In genomic region chr10:116470306-116470925, GRCm38 (mm10) we compare ENCODE assay signal across 22 mouse cellular contexts. TPM values are rescaled to one million over a fixed set of nuclear protein-coding genes. Genes with fewer than 3 reads are reported as not detected.
DNase-seq lines count a peak whose midpoint lies in the region; ATAC-seq and TF ChIP-seq lines count a peak whose summit lies in the region.
"Had no signal": no experiment of that assay in that cellular context is flagged by ENCODE, and none has a peak within 500 bp of the region (broad histone marks: within the 10 kb centered on the region; RNA-seq: fewer than 3 reads in every experiment).

No protein-coding gene starts in this region.

- H3K36me3 ChIP-seq in hindbrain, embryonic 14.5 days (replicated peaks; ENCODE audit: control insufficient read depth, insufficient read depth), result no peaks in the 10 kb centered on the region
- no peaks in the 10 kb centered on the region for H3K36me3 ChIP-seq in hindbrain, embryonic 12.5 days
- H3K36me3 ChIP-seq in limb, embryonic 13.5 days, result no peaks in the 10 kb centered on the region
- H3K36me3 ChIP-seq: embryonic facial prominence, embryonic 15.5 days; lung, embryonic 15.5 days; midbrain, embryonic 10.5 days had no signal

- no peaks in the 10 kb centered on the region for H3K9me3 ChIP-seq in hindbrain, embryonic 14.5 days (ENCODE audit: control insufficient read depth, low read length)
- H3K9me3 ChIP-seq in hindbrain, embryonic 12.5 days (replicated peaks), result no peaks in the 10 kb centered on the region
- no peaks in the 10 kb centered on the region for H3K9me3 ChIP-seq in limb, embryonic 13.5 days
- H3K9me3 ChIP-seq: embryonic facial prominence, embryonic 15.5 days; lung, embryonic 15.5 days; midbrain, embryonic 10.5 days had no signal

- TF ChIP-seq POLR2A in cerebellum, adult 2 months (IDR thresholded peaks at IDR 0.05; ENCODE audit: borderline replicate concordance, insufficient read depth, low read length), result no peak

- 0 out of 2 replicates have a peak overlapping the region, but pooled peaks have one; percentile 7 for H3K4me3 ChIP-seq in hindbrain, embryonic 14.5 days (replicated peaks; ENCODE audit: low read length)
- no peak overlapping the region for H3K4me3 ChIP-seq in hindbrain, embryonic 12.5 days
- H3K4me3 ChIP-seq in cerebellum, adult 2 months (replicated peaks; ENCODE audit: insufficient read depth, low read depth, low read length), result peak overlapping the region; percentile 55
- no peak overlapping the region for H3K4me3 ChIP-seq in limb, embryonic 13.5 days
- H3K4me3 ChIP-seq: embryonic facial prominence, embryonic 15.5 days; lung, embryonic 15.5 days; midbrain, embryonic 10.5 days had no signal

- peaks cover 23% of the 10 kb centered on the region for H3K4me1 ChIP-seq in hindbrain, embryonic 14.5 days (replicated peaks; ENCODE audit: control insufficient read depth, insufficient read depth, low read length)
- H3K4me1 ChIP-seq in hindbrain, embryonic 12.5 days, result peaks cover 17% of the 10 kb centered on the region
- H3K4me1 ChIP-seq in cerebellum, adult 2 months (ENCODE audit: control insufficient read depth, insufficient read depth, low read length), result peaks cover 5% of the 10 kb centered on the region
- peaks cover 28% of the 10 kb centered on the region for H3K4me1 ChIP-seq in limb, embryonic 13.5 days

- H3K9ac ChIP-seq in hindbrain, embryonic 14.5 days, result no peak overlapping the region
- H3K9ac ChIP-seq in hindbrain, embryonic 12.5 days, result no peak overlapping the region
- no peak overlapping the region for H3K9ac ChIP-seq in limb, embryonic 13.5 days
- H3K9ac ChIP-seq: embryonic facial prominence, embryonic 15.5 days; liver, embryonic 14.5 days; lung, embryonic 15.5 days had no signal

- H3K4me2 ChIP-seq in hindbrain, embryonic 14.5 days (replicated peaks), result peak overlapping the region; percentile 92
- no peak overlapping the region for H3K4me2 ChIP-seq in hindbrain, embryonic 12.5 days (replicated peaks)
- H3K4me2 ChIP-seq in limb, embryonic 13.5 days (replicated peaks), result 0 out of 2 replicates have a peak overlapping the region, but pooled peaks have one; percentile 20
- H3K4me2 ChIP-seq: embryonic facial prominence, embryonic 15.5 days; lung, embryonic 15.5 days had no signal

- peak; percentile 37; the same call in 1 of the 2 replicates for TF ChIP-seq CTCF in cerebellum, adult 2 months (IDR thresholded peaks at IDR 0.05; ENCODE audit: borderline replicate concordance, insufficient read depth, low read depth, low read length)

- no peaks in the 10 kb centered on the region for H3K27me3 ChIP-seq in hindbrain, embryonic 14.5 days (ENCODE audit: control insufficient read depth, insufficient read depth, low read length)
- H3K27me3 ChIP-seq in hindbrain, embryonic 12.5 days, result no peaks in the 10 kb centered on the region
- no peaks in the 10 kb centered on the region for H3K27me3 ChIP-seq in cerebellum, adult 2 months (ENCODE audit: control insufficient read depth, insufficient read depth, low read length)
- H3K27me3 ChIP-seq in limb, embryonic 13.5 days, result no peaks in the 10 kb centered on the region
- H3K27me3 ChIP-seq: embryonic facial prominence, embryonic 15.5 days; Patski had no signal

- H3K27ac ChIP-seq in hindbrain, embryonic 14.5 days, result no peak overlapping the region
- H3K27ac ChIP-seq in hindbrain, embryonic 12.5 days, result no peak overlapping the region
- peak overlapping the region; percentile 73 for H3K27ac ChIP-seq in cerebellum, adult 2 months (ENCODE audit: insufficient read depth, low read length)
- no peak overlapping the region for H3K27ac ChIP-seq in limb, embryonic 13.5 days
- H3K27ac ChIP-seq: embryonic facial prominence, embryonic 15.5 days; liver, embryonic 14.5 days; lung, embryonic 15.5 days; midbrain, embryonic 10.5 days had no signal

- 73% methylated on average over 11 of the region's 11 CpGs for WGBS in hindbrain, embryonic 14.5 days
- WGBS in hindbrain, embryonic 12.5 days, result 82% methylated on average over 11 of the region's 11 CpGs
- 17% methylated on average over 11 of the region's 11 CpGs for WGBS in cerebellum, adult 2 months
- WGBS in limb, embryonic 13.5 days, result 72% methylated on average over 11 of the region's 11 CpGs

- peak; percentile 36; the same call in 1 of the 2 replicates for ATAC-seq in cerebellum, adult (ENCODE audit: insufficient number of reproducible peaks, low FRiP score, low TSS enrichment)
- no peak for ATAC-seq in hindbrain, embryonic 14.5 days (ENCODE audit: low FRiP score)
- ATAC-seq in hindbrain, embryonic 12.5 days (ENCODE audit: low FRiP score), result no peak
- no peak for ATAC-seq in limb, embryonic 13.5 days (ENCODE audit: low FRiP score, low read depth)
- ATAC-seq: Patski had no signal

- no peak for DNase-seq in cerebellum, adult 9-11 months
- DNase-seq in hindbrain, embryonic 14.5 days (ENCODE audit: low spot score), result no peak
- peak; percentile 50 to 51 for DNase-seq in cerebellum, adult 2 months
- no peak for DNase-seq in gastrocnemius, adult 8-10 months (ENCODE audit: low spot score in 2 of 2)
- DNase-seq in MN1 (ENCODE audit: low spot score), result no peak
- DNase-seq: adrenal gland, adult 8-10 months; gastrocnemius, postnatal 36 days; kidney, adult 8-10 months; kidney, postnatal 14 days; layer of hippocampus, adult 9-11 months; lung, postnatal 4 days; right cerebral cortex, postnatal 14 days; spleen, adult 18-20 months; thymus, postnatal 36 days had no signal

RNA-seq across cellular contexts. Expression of gene Kcnmb4, which starts 3.3 kb away (rescaled TPM):
- 33.6 and 42.0 TPM in 2 replicates for polyA plus RNA-seq in hindbrain, embryonic 14.5 days (2014; fragmentation: Nextera tagmentation; extraction: Ambion mirVana)
- polyA plus RNA-seq in hindbrain, embryonic 12.5 days (2016; fragmentation: Nextera tagmentation; extraction: Ambion mirVana), result 19.9 and 20.5 TPM in 2 replicates
- 88.8 and 104 TPM in 2 replicates for polyA plus RNA-seq in cerebellum, adult 2 months (2012; rRNA removed)
- 23.5 and 27.0 TPM in 2 replicates for polyA plus RNA-seq in limb, embryonic 13.5 days (2015; fragmentation: Nextera tagmentation; extraction: Ambion mirVana)
- under 1 TPM in 2 of 4 experiments, not detected in 2; 0.21 to 0.22 TPM for total RNA-seq in gastrocnemius, adult 8-10 months (2022)
- total RNA-seq: gastrocnemius, postnatal 36 days had no signal

Comparison
In these comparisons a context has a peak if more than half of its experiments do, and no peak if none do; other contexts are left out.
1. DNase-seq: peak in cerebellum, adult 2 months (2 of 2); none in cerebellum, adult 9-11 months (single experiment), hindbrain, embryonic 14.5 days (single experiment), gastrocnemius, adult 8-10 months (0 of 2) and MN1 (single experiment).
2. H3K4me3 ChIP-seq: peak in hindbrain, embryonic 14.5 days (single experiment) and cerebellum, adult 2 months (single experiment); none in hindbrain, embryonic 12.5 days (single experiment) and limb, embryonic 13.5 days (single experiment).